Mouse (Mus musculus) G1E (cell line): ENCODE data around the gene Fanci. TPM values are rescaled to one million over a fixed set of nuclear protein-coding genes. Genes with fewer than 3 reads are reported as not detected.
A peak's percentile ranks its signal among the peaks of the same experiment; 100 is the strongest.

Experiments
- ATAC-seq: 2 replicates; pipeline ENCODE4 v1.8.0; 2016; ENCODE audit warnings: mild to moderate bottlenecking; ENCODE audit not compliant: insufficient number of reproducible peaks, poor library complexity, low FRiP score, severe bottlenecking; ENCODE audit errors: extremely low read depth
- DNase-seq: peaks from one replicate; pipeline ENCODE4 v3.0.0; 2012; ENCODE audit warnings: low spot score
- H3K27me3 ChIP-seq: 2 replicates; pipeline ENCODE4 v1.6.1; 2012; ENCODE audit warnings: mild to moderate bottlenecking, low read length, inconsistent platforms; ENCODE audit not compliant: insufficient read depth
- H3K36me3 ChIP-seq: replicated peaks from 2 replicates; pipeline ENCODE3; 2012; ENCODE audit warnings: mild to moderate bottlenecking, inconsistent platforms
- H3K4me1 ChIP-seq: 2 replicates; pipeline ENCODE4 v1.6.1; 2012; ENCODE audit warnings: low read depth, low read length, inconsistent platforms, mixed read lengths; ENCODE audit not compliant: insufficient read depth
- H3K4me3 ChIP-seq: 2 replicates; pipeline ENCODE4 v1.5.1; 2012; ENCODE audit warnings: low read depth, mild to moderate bottlenecking, inconsistent platforms, low read length, moderate library complexity, mixed read lengths
- H3K9me3 ChIP-seq: replicated peaks from 2 replicates; pipeline ENCODE4 v1.6.1; 2012; ENCODE audit warnings: inconsistent platforms
- CTCF ChIP-seq: IDR thresholded peaks from 2 replicates; pipeline ENCODE4 v1.5.1; 2012; ENCODE audit warnings: low read depth, low read length, inconsistent platforms, mixed read lengths
- GATA1 ChIP-seq: IDR thresholded peaks from 2 replicates; pipeline ENCODE4 v1.6.1; 2012; ENCODE audit warnings: borderline replicate concordance, low read length, inconsistent platforms, mixed read lengths
- GATA2 ChIP-seq: IDR thresholded peaks from 2 replicates; pipeline ENCODE4 v1.6.1; 2012; ENCODE audit warnings: low read depth, low read length, inconsistent platforms, borderline replicate concordance
- POLR2AphosphoS5 ChIP-seq: IDR thresholded peaks from 2 replicates; pipeline ENCODE4 v1.6.1; 2012; ENCODE audit warnings: low read depth, low read length, inconsistent platforms; ENCODE audit not compliant: insufficient replicate concordance
- TAL1 ChIP-seq: conservative IDR thresholded peaks from 2 replicates; pipeline ENCODE4 v1.6.1; 2012; ENCODE audit warnings: low read depth, low read length, inconsistent platforms, mixed read lengths
- polyA plus RNA-seq: library from polyadenylated mRNA; stranded (reverse); fragments of >175 nt; gene quantifications from 2 replicates; pipeline ENCODE4 v1.2.3, GENCODE M21; 2012
- total RNA-seq, 2 experiments: library from RNA; stranded (forward) in 1 of 2; stranded (reverse) in 1 of 2; fragments of 200-1000 nt in 1 of 2; fragments of >200 nt in 1 of 2; fragmentation: Nextera tagmentation in 1 of 2; gene quantifications; 2 replicates each; pipeline ENCODE4 v1.2.3; 2014 to 2017

The Fanci gene
- total and polyA plus RNA-seq, 3 experiments: 0.63 to 27.8 (median 24.2) TPM

GRCm38 (mm10) chr7:79368664-79369063 lies 23.1 kb upstream of the Fanci start:
- H3K9me3 ChIP-seq: no peaks in the 10 kb centered on the region
- no peak for DNase-seq
- ATAC-seq: no peak
- peaks cover 18% of the 10 kb centered on the region for H3K4me1 ChIP-seq
- TF ChIP-seq POLR2AphosphoS5 (no peak), TAL1 (no peak), GATA1 (no peak), GATA2 (no peak), CTCF (no peak)
- H3K27me3 ChIP-seq: peaks cover 6% of the 10 kb centered on the region; the same call in 1 of the 2 replicates
- peaks cover 21% of the 10 kb centered on the region for H3K36me3 ChIP-seq
- no peak overlapping the region for H3K4me3 ChIP-seq

- no peaks in the 10 kb centered on the region for H3K9me3 ChIP-seq
- H3K4me3 ChIP-seq: no peak overlapping the region
- H3K36me3 ChIP-seq: peaks cover 15% of the 10 kb centered on the region
- ATAC-seq: no peak
- peaks cover 9% of the 10 kb centered on the region for H3K27me3 ChIP-seq
- H3K4me1 ChIP-seq: peaks cover 16% of the 10 kb centered on the region
- no peak for DNase-seq
- TF ChIP-seq GATA1: no peak
- no peak for TF ChIP-seq CTCF
- no peak for TF ChIP-seq TAL1
- no peak for TF ChIP-seq POLR2AphosphoS5
- TF ChIP-seq GATA2: no peak
Observed at GRCm38 (mm10) chr7:79369416-79369815, 22.3 kb upstream of the Fanci start.

DNA sequence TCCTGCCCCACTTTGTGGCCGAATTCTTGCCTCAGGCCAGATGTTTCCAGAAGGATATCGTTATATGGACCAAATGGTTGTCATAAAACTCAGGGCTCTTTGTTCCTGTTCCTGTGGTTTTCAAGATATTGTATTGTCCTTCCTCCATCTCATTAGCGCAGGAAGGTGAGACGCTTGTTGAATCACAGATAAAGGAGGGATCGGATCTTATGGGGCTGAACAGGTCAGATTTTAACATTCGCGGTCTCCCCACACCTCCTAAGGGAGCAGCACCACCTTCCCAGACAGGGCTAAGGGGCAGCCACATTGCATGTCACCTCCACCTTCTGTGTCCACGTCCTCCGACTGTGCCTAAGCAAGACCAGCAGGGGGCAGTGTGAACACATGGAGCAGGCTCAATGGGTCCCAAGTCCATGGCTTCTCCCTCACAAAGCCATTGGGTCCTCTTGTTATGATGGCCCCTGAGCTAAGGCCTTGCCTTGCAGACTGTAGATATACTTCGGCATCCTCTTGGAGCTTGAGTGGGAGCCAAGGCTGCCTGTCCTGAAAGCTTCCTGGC lies 20.3 kb upstream of the Fanci start:
- Histone ChIP-seq H3K27me3 (peaks cover 20% of the 10 kb centered on the region), H3K4me1 (peaks cover 13% of the 10 kb centered on the region), H3K36me3 (no peaks in the 10 kb centered on the region), H3K9me3 (no peaks in the 10 kb centered on the region), H3K4me3 (no peak overlapping the region)
- ATAC-seq: peak; percentile 60
- TF ChIP-seq GATA1 (no peak), CTCF (peak; percentile 98)
- DNase-seq: peak; percentile 30

DNA sequence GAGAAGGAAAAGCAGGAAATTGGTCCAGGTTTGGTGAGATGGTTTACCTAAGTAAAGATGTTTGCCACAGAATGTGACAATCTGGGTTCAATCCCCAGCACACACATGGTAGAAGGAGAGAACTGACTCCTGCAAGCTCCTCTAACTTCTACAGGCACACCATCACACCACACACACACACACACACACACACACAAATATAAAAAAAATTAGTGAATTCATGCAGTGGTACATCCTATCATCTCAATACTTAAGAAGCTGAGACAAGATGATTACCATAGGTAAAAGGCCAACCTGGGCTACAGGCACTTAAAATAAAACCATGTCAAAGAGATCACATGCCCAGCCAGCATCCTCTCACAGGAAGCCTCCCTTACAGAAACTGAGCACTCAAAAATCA lies 17.7 kb upstream of the Fanci start:
- Histone ChIP-seq H3K36me3 (no peaks in the 10 kb centered on the region), H3K9me3 (no peaks in the 10 kb centered on the region), H3K4me3 (no peak overlapping the region), H3K4me1 (peaks cover 17% of the 10 kb centered on the region), H3K27me3 (peaks cover 41% of the 10 kb centered on the region)
- no peak for TF ChIP-seq GATA1
- TF ChIP-seq POLR2AphosphoS5: no peak
- TF ChIP-seq GATA2: no peak
- TF ChIP-seq TAL1: no peak
- no peak for TF ChIP-seq CTCF
- ATAC-seq (no peak), DNase-seq (no peak)

- ATAC-seq (no peak), DNase-seq (no peak)
- Histone ChIP-seq H3K36me3 (no peaks in the 10 kb centered on the region), H3K4me3 (no peak overlapping the region), H3K9me3 (no peaks in the 10 kb centered on the region), H3K27me3 (peaks cover 53% of the 10 kb centered on the region), H3K4me1 (peaks cover 14% of the 10 kb centered on the region)
- no peak for TF ChIP-seq GATA2
- TF ChIP-seq GATA1: no peak
- TF ChIP-seq TAL1: no peak
- TF ChIP-seq POLR2AphosphoS5: no peak
- no peak for TF ChIP-seq CTCF
Observed at GRCm38 (mm10) chr7:79375594-79375993, 16.1 kb upstream of the Fanci start.

DNA sequence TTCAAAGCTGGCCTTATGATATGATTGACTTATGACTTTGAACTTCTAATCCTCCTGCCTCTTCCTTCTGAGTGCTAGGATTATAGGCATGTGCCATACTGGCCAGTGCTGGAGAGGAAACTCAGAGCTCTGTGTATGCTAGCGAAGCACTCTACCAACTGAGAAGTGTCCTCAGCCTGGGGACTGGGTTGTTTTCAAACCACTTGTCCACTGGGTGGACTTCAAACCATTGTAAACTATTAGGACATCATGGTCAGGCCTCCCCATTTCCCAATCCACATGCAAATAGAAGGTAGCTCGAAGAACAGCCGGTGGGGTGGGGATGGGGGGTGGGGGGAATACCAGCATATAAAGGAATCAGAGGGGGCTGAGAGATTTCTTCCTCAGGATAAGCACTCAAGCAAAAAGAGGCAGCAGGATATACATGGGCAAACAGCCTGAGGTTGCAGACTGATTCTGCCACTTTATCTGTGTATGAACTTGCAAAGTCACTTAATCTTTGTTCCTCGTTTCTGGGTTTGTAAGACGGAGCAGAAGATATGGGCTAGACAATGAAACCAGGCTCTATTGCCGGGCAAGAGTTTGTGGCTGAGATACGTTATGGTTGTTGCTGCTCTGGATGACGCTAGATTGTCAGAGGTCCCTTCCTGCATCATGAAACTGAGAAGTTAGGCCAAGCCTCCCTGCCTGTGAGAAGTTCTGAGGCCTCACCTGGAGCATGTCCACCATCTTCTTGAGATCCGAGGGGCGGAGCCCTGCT lies 15.0 kb upstream of the Fanci start:
- H3K4me1 ChIP-seq: peaks cover 5% of the 10 kb centered on the region
- peak; percentile 4; the same call in 1 of the 2 replicates for ATAC-seq
- peaks cover 58% of the 10 kb centered on the region for H3K27me3 ChIP-seq
- no peaks in the 10 kb centered on the region for H3K9me3 ChIP-seq
- no peak overlapping the region for H3K4me3 ChIP-seq
- no peaks in the 10 kb centered on the region for H3K36me3 ChIP-seq
- TF ChIP-seq GATA1 (no peak), GATA2 (no peak), POLR2AphosphoS5 (no peak)
- DNase-seq: no peak
